Mouse (Mus musculus): ENCODE results near the gene Riox1.

DNA sequence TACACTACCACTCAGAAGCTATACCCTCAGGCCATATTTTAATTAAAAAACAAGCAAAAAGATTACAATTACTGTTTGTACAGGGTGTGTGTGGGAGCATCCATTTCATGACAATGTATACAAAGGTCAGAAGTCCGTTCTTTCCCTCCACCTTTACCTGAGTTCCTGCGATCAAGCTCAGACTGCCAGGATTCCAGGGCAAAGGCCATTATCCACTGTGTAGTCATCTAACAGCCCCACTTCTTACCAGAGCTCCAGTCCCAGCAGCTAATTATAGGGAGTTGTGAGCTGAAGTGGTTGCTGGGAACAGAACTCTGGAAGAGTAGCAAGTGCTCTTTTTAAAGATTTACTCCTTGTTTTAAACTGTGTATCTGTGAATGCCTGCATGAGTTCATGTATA is 40.0 kb upstream of the Riox1 start:
- TF ChIP-seq CTCF (IDR thresholded peaks at IDR 0.05; ENCODE audit: extremely low read depth, insufficient read depth, low read length) (no peak), POLR2A (IDR thresholded peaks at IDR 0.05; ENCODE audit: extremely low read depth, insufficient read depth, low read length) (no peak)
